14 mouse cellular contexts compared by ENCODE assay signal in genomic region chr1:89078240-89078639, GRCm38 (mm10). TPM values are rescaled to one million over a fixed set of nuclear protein-coding genes. Genes with fewer than 3 reads are reported as not detected.
"Had no signal": no experiment of that assay in that cellular context is flagged by ENCODE, and none has a peak within 500 bp of the region (broad histone marks: within the 10 kb centered on the region; RNA-seq: fewer than 3 reads in every experiment).

No protein-coding gene starts in this region.

- DNase-seq: kidney, postnatal 4 days; liver; liver, embryonic 13.5 days; liver, postnatal 0 days; thymus, adult 18-20 months; thymus, postnatal 14 days had no signal

- H3K4me1 ChIP-seq: megakaryocyte, embryonic 14.5 days had no signal

- ATAC-seq: liver, postnatal 0 days; midbrain, embryonic 15.5 days had no signal

- H3K4me2 ChIP-seq: limb, embryonic 12.5 days; liver, embryonic 13.5 days; midbrain, embryonic 11.5 days; midbrain, embryonic 15.5 days; neural tube, embryonic 12.5 days had no signal

- H3K27ac ChIP-seq: limb, embryonic 12.5 days; liver, embryonic 13.5 days; macrophage; midbrain, embryonic 15.5 days; neural tube, embryonic 12.5 days had no signal

- H3K27me3 ChIP-seq: limb, embryonic 12.5 days; midbrain, embryonic 15.5 days; neural tube, embryonic 12.5 days had no signal

- H3K36me3 ChIP-seq: limb, embryonic 12.5 days; liver, embryonic 13.5 days; midbrain, embryonic 15.5 days; neural tube, embryonic 12.5 days had no signal

- H3K4me3 ChIP-seq: layer of hippocampus, adult 2 months; limb, embryonic 12.5 days; liver, embryonic 13.5 days; megakaryocyte, embryonic 14.5 days; midbrain, embryonic 15.5 days; neural tube, embryonic 12.5 days had no signal

- H3K9ac ChIP-seq: limb, embryonic 12.5 days; liver, embryonic 13.5 days; liver, postnatal 0 days; midbrain, embryonic 15.5 days; neural tube, embryonic 12.5 days had no signal

- H3K9me3 ChIP-seq: limb, embryonic 12.5 days; liver, embryonic 13.5 days; midbrain, embryonic 15.5 days; neural tube, embryonic 12.5 days had no signal

RNA-seq across cellular contexts. Expression of gene Sh3bp4, which starts 8.0 kb away (rescaled TPM):
- total RNA-seq: neutrophil, adult 5-6 weeks had no signal
